Mouse (Mus musculus): ENCODE data around the gene Scml4.

The Scml4 gene

DNA sequence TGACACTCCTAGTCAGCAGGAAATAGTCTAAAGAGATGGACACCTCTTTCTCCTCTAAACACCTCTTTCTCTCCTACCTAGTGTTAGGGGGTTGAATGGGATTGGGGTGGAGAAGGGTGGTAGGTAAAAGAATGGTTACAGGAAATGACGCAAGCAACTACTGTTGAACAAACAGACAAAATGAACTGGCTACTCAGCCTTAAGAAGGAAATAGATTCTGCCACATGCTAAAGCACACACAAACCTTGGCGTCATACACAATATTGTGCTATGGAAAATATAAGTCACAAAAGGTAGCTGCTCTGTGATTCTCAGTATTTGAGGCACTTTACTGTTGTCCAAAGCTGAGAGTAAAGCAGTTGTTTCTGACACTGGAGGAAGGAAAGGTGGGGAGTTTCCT lies 21.4 kb upstream of the Scml4 start:
- TF ChIP-seq POU5F1 (IDR thresholded peaks at IDR 0.05; ENCODE audit: borderline replicate concordance, low read length) = no peak
- TF ChIP-seq NANOG (IDR thresholded peaks at IDR 0.05; ENCODE audit: borderline replicate concordance, low read length) = no peak
- Histone ChIP-seq H3K9me3 (ENCODE audit: low read length) (no peaks in the 10 kb centered on the region), H3K4me3 (replicated peaks; ENCODE audit: low read length) (no peak overlapping the region), H3K36me3 (ENCODE audit: insufficient read depth, low read length) (0 out of 2 replicates have a peak, but pooled peaks cover 2% of the 10 kb centered on the region), H3K4me1 (replicated peaks; ENCODE audit: low read depth, low read length) (peaks cover 33% of the 10 kb centered on the region), H3K27me3 (ENCODE audit: insufficient read depth, low read length) (peaks cover 17% of the 10 kb centered on the region)

DNA sequence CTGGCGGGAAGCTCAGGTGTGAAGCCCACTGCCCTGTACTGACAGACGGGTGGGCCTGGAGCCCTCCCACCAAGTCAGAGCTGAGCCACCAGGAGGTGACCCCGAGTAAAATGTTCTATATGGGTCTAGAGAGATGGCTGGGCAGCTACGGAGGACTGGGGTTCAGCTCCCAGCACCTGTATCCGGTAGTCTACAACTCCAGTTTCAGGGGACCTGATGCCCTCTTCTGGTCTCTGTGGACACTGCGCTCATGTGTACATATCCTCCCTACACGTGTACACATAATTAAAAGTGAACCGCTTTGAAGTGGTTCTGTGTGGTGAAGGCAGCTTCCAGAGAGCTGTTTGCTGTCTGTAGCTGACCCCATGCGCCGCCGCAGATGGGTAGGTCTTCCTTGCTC lies 20.1 kb upstream of the Scml4 start:
- Histone ChIP-seq H3K9me3 (ENCODE audit: low read length) (no peaks in the 10 kb centered on the region; the same call in 1 of the 2 replicates), H3K4me1 (replicated peaks; ENCODE audit: low read depth, low read length) (peaks cover 20% of the 10 kb centered on the region), H3K4me3 (replicated peaks; ENCODE audit: low read length) (no peak overlapping the region), H3K36me3 (ENCODE audit: insufficient read depth, low read length) (no peaks in the 10 kb centered on the region), H3K27me3 (ENCODE audit: insufficient read depth, low read length) (peaks cover 27% of the 10 kb centered on the region)
- TF ChIP-seq NANOG (IDR thresholded peaks at IDR 0.05; ENCODE audit: borderline replicate concordance, low read length) (no peak), POU5F1 (IDR thresholded peaks at IDR 0.05; ENCODE audit: borderline replicate concordance, low read length) (no peak), CTCF (conservative IDR thresholded peaks at IDR 0.05; ENCODE audit: low read length) (peak; percentile 27)

DNA sequence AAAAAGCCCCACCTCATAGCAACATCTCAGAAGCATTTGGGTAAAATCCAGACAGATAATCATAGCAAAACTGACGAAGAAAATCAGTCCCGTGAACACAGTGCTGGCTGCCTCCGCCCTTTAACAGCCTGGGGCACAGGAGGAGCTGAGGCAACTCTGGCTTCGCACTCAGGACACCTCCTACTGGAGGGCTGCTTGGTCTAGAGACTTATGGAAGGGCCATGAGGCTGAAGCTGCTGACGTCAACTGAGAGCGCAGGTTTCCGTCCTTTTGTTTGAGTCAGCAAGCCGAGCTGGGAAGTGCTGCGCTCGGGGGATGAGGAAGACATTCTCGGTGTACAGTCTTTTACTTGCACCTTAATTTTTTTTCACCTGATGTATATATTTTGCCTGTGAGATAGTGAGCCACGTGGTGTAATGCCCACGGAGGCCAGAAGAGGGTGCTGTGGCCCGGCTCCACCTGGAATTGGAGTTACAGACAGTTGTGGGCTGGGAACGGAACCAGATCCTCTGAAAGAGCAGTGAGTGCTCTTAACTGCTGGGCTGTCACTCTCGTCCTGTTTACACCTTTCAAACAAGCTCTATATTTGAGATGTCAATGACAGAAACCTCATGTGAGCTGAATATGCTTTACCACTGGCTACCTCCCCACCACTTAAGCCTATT lies 18.5 kb upstream of the Scml4 start:
- Histone ChIP-seq H3K4me1 (replicated peaks; ENCODE audit: low read depth, low read length) (peaks cover 13% of the 10 kb centered on the region), H3K9me3 (ENCODE audit: low read length) (peaks cover 7% of the 10 kb centered on the region), H3K4me3 (replicated peaks; ENCODE audit: low read length) (no peak overlapping the region), H3K36me3 (ENCODE audit: insufficient read depth, low read length) (no peaks in the 10 kb centered on the region), H3K27me3 (ENCODE audit: insufficient read depth, low read length) (peaks cover 32% of the 10 kb centered on the region)
- peak; percentile 84 for TF ChIP-seq CTCF (conservative IDR thresholded peaks at IDR 0.05; ENCODE audit: low read length)
- no peak for TF ChIP-seq NANOG (IDR thresholded peaks at IDR 0.05; ENCODE audit: borderline replicate concordance, low read length)

DNA sequence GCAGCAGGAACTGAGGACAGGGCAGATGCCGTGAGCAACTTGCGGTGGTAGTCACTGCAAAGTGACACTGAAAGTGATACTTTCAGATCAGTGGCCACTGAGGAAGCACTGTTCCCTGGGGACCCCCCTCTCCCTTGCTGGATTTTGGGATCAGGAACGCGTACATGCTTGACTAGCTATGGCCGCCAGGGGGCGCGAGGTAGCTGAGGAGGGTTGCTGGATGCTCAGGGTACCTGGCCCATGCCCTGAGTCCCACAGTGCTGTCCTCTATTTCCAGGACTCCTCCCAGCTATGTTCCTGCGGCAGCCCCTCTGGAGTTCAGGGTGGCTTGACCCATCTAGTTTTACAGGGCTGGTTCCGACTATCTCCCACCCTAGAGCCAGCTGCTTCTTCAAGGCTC lies 17.8 kb upstream of the Scml4 start:
- TF ChIP-seq NANOG (IDR thresholded peaks at IDR 0.05; ENCODE audit: borderline replicate concordance, low read length) = no peak
- TF ChIP-seq POU5F1 (IDR thresholded peaks at IDR 0.05; ENCODE audit: borderline replicate concordance, low read length) = no peak
- TF ChIP-seq CTCF (conservative IDR thresholded peaks at IDR 0.05; ENCODE audit: low read length) = peak; percentile 71
- Histone ChIP-seq H3K4me3 (replicated peaks; ENCODE audit: low read length) (no peak overlapping the region), H3K4me1 (replicated peaks; ENCODE audit: low read depth, low read length) (peaks cover 19% of the 10 kb centered on the region), H3K36me3 (ENCODE audit: insufficient read depth, low read length) (no peaks in the 10 kb centered on the region), H3K9me3 (ENCODE audit: low read length) (peaks cover 7% of the 10 kb centered on the region), H3K27me3 (ENCODE audit: insufficient read depth, low read length) (peaks cover 32% of the 10 kb centered on the region)

DNA sequence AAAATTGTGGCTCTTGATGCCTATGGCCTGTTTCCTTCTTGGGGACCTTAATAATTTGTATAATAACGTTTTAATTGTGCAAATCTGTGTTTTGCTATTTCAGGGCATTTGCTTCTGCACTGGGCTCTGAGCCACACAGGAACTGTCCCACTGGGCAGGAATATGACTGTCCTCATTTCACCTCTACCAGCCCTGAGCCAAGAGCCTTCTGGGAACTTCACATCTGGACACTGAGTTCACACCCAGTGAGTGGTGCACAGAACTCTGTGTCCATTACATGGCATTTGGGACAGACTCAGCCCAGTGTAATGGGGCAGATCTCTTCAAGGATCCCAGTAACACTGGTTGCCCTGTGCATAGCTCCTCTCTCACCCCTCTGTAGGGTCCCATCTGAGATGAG lies 16.8 kb upstream of the Scml4 start:
- TF ChIP-seq CTCF (conservative IDR thresholded peaks at IDR 0.05; ENCODE audit: low read length) (no peak), POU5F1 (IDR thresholded peaks at IDR 0.05; ENCODE audit: borderline replicate concordance, low read length) (no peak), NANOG (IDR thresholded peaks at IDR 0.05; ENCODE audit: borderline replicate concordance, low read length) (no peak)
- Histone ChIP-seq H3K4me1 (replicated peaks; ENCODE audit: low read depth, low read length) (peaks cover 23% of the 10 kb centered on the region), H3K27me3 (ENCODE audit: insufficient read depth, low read length) (peaks cover 32% of the 10 kb centered on the region), H3K36me3 (ENCODE audit: insufficient read depth, low read length) (no peaks in the 10 kb centered on the region), H3K4me3 (replicated peaks; ENCODE audit: low read length) (no peak overlapping the region), H3K9me3 (ENCODE audit: low read length) (peaks cover 7% of the 10 kb centered on the region)

DNA sequence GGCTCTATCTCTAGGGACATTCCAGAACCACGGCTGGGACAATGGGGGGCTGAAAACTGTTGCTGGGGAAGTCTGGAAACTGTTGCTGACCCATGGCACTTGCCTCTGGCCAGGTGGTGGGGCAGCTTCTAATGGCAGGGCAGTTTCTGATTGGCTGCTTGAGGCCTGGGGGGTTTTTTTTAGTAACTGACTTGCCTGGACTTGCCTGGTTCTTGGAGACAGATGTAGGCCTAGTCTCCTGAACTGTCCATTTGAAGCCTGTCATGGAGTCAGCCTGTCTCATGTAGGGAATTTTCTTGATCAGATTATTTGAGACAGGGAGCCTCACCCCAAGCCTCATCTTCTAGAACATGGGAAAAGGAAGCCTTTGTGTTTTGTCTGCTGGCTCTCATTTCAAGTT lies 14.7 kb upstream of the Scml4 start:
- Histone ChIP-seq H3K4me1 (replicated peaks; ENCODE audit: low read depth, low read length) (peaks cover 26% of the 10 kb centered on the region), H3K27me3 (ENCODE audit: insufficient read depth, low read length) (peaks cover 38% of the 10 kb centered on the region), H3K9me3 (ENCODE audit: low read length) (peaks cover 7% of the 10 kb centered on the region), H3K36me3 (ENCODE audit: insufficient read depth, low read length) (no peaks in the 10 kb centered on the region), H3K4me3 (replicated peaks; ENCODE audit: low read length) (no peak overlapping the region)
- TF ChIP-seq CTCF (conservative IDR thresholded peaks at IDR 0.05; ENCODE audit: low read length) (no peak), NANOG (IDR thresholded peaks at IDR 0.05; ENCODE audit: borderline replicate concordance, low read length) (no peak), POU5F1 (IDR thresholded peaks at IDR 0.05; ENCODE audit: borderline replicate concordance, low read length) (no peak)

DNA sequence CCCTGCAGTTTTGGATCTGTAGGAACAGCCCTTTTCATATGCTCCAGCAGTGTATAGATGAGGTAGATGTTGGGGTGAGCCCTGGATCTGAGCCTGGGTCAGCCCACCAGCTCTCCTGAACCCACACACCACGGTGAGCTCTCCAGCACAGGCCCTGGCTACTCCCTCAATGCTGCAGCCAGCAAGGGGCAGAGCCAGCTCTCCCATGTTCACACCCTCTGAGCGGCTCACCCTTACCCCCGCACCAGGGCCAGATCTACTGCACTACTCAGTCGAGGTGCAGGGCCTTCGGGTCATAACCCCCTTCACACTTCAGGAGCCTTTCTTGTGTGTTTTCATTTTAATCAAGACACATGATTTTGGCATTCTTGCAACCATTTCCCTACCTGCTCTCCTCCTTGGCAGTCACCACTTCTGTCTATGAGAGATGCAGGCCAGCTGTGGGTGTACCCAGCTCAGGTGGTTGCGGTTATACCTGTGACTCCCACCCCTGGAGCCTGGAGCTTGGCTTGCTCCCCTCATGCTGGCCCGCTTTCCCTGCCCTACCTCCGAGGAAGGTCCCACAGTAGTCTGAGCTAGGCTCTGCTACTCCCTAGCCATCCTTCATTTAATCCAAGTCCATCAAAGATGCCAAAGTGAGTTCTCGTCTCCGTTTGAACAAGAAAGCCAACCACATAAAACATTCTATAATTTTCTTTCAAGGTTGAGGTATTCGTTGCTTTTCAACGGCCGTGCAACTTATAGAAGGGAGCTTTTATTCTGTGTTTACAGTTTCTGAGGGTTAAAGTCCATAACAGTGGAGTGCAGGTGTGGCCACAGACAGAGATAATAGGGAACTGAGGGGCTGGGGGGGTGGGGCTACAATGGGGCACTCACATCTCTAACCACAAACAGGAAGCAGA lies 11.7 kb upstream of the Scml4 start:
- H3K4me3 ChIP-seq (replicated peaks; ENCODE audit: low read length) = no peak overlapping the region
- no peaks in the 10 kb centered on the region for H3K36me3 ChIP-seq (ENCODE audit: insufficient read depth, low read length)
- peaks cover 7% of the 10 kb centered on the region for H3K9me3 ChIP-seq (ENCODE audit: low read length)
- peaks cover 28% of the 10 kb centered on the region for H3K27me3 ChIP-seq (ENCODE audit: insufficient read depth, low read length)
- H3K4me1 ChIP-seq (replicated peaks; ENCODE audit: low read depth, low read length) = peaks cover 21% of the 10 kb centered on the region
- TF ChIP-seq POU5F1 (IDR thresholded peaks at IDR 0.05; ENCODE audit: borderline replicate concordance, low read length) = no peak
- no peak for TF ChIP-seq NANOG (IDR thresholded peaks at IDR 0.05; ENCODE audit: borderline replicate concordance, low read length)
- TF ChIP-seq CTCF (conservative IDR thresholded peaks at IDR 0.05; ENCODE audit: low read length) = no peak

DNA sequence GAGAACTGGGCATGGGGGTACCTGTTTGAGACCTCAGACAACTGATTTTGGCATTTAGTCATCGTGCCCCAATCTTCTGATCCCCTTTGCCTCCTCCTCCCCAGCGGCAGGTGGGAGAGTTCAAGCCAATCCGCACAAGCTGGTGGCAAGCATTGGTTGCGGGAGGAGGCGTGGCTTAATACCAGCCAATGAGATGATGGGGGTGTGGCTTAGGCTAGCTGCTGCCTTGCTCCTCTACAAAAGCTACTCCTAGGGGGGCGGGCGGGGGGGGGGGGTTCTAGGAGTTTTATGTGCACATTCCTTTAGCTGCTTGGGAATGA lies 11.1 kb upstream of the Scml4 start:
- Histone ChIP-seq H3K9me3 (ENCODE audit: low read length) (peaks cover 7% of the 10 kb centered on the region), H3K27me3 (ENCODE audit: insufficient read depth, low read length) (peaks cover 21% of the 10 kb centered on the region), H3K4me1 (replicated peaks; ENCODE audit: low read depth, low read length) (peaks cover 21% of the 10 kb centered on the region), H3K4me3 (replicated peaks; ENCODE audit: low read length) (no peak overlapping the region), H3K36me3 (ENCODE audit: insufficient read depth, low read length) (no peaks in the 10 kb centered on the region)
- no peak for TF ChIP-seq POU5F1 (IDR thresholded peaks at IDR 0.05; ENCODE audit: borderline replicate concordance, low read length)
- TF ChIP-seq NANOG (IDR thresholded peaks at IDR 0.05; ENCODE audit: borderline replicate concordance, low read length) = no peak
- TF ChIP-seq CTCF (conservative IDR thresholded peaks at IDR 0.05; ENCODE audit: low read length) = no peak

All from E14TG2a.4 (cell line).